Mouse (Mus musculus): ENCODE results near the gene 4833439L19Rik.
A peak's percentile ranks its signal among the peaks of the same experiment; 100 is the strongest.

The 4833439L19Rik gene

GRCm38 (mm10) chr13:54581385-54581784, 16.1 kb upstream of the 4833439L19Rik start:
- peak; percentile 34 for DNase-seq

- no peak for DNase-seq
These were observed 12.6 kb upstream of the 4833439L19Rik start for GRCm38 (mm10) chr13:54577652-54578507.

GRCm38 (mm10) chr13:54575489-54575888, 10.3 kb upstream of the 4833439L19Rik start:
- DNase-seq: no peak

- peak; percentile 78 for DNase-seq
These were observed 9.7 kb upstream of the 4833439L19Rik start, which contains the start of gene Arl10 for GRCm38 (mm10) chr13:54574854-54575481. Gene Arl10, plus strand, starts transcription at chr13:54575015.

- no peak for DNase-seq
These were observed 7.4 kb upstream of the 4833439L19Rik start for GRCm38 (mm10) chr13:54572621-54573020.

- no peak for DNase-seq
These were observed 6.4 kb upstream of the 4833439L19Rik start for GRCm38 (mm10) chr13:54571637-54572036.

GRCm38 (mm10) chr13:54570736-54571135, 5.5 kb upstream of the 4833439L19Rik start:
- no peak for DNase-seq

GRCm38 (mm10) chr13:54569282-54569681, 4.0 kb upstream of the 4833439L19Rik start:
- no peak for DNase-seq

GRCm38 (mm10) chr13:54568380-54568779, 3.1 kb upstream of the 4833439L19Rik start:
- peak; percentile 44 for DNase-seq

GRCm38 (mm10) chr13:54565594-54566345, 535 bp upstream of the 4833439L19Rik start:
- peak; percentile 88 for DNase-seq

GRCm38 (mm10) chr13:54564232-54565200, 719 bp downstream of the 4833439L19Rik start:
- DNase-seq: no peak

GRCm38 (mm10) chr13:54562562-54562961, 2.7 kb downstream of the 4833439L19Rik start:
- DNase-seq: peak; percentile 98

GRCm38 (mm10) chr13:54560608-54561007, 4.6 kb downstream of the 4833439L19Rik start:
- no peak for DNase-seq

- no peak for DNase-seq
These were observed 5.6 kb downstream of the 4833439L19Rik start for GRCm38 (mm10) chr13:54559656-54560055.

- DNase-seq: peak; percentile 84
These were observed 7.6 kb downstream of the 4833439L19Rik start for GRCm38 (mm10) chr13:54557652-54558051.

- peak; percentile 77 for DNase-seq
These were observed 8.4 kb downstream of the 4833439L19Rik start for GRCm38 (mm10) chr13:54556796-54557195.

GRCm38 (mm10) chr13:54556176-54556575, 9.1 kb downstream of the 4833439L19Rik start:
- DNase-seq: no peak

- peak; percentile 49 for DNase-seq
These were observed 17.2 kb downstream of the 4833439L19Rik start for GRCm38 (mm10) chr13:54548036-54548435.

- no peak for DNase-seq
These were observed 33.1 kb downstream of the 4833439L19Rik start for GRCm38 (mm10) chr13:54532134-54532533.

- no peak for DNase-seq
These were observed 38.1 kb downstream of the 4833439L19Rik start for GRCm38 (mm10) chr13:54527140-54527539.

- no peak for DNase-seq
These were observed 44.1 kb downstream of the 4833439L19Rik start for GRCm38 (mm10) chr13:54521181-54521580.

- DNase-seq: no peak
These were observed 45.0 kb downstream of the 4833439L19Rik start for GRCm38 (mm10) chr13:54520221-54520620.
